8 mouse cellular contexts compared by ENCODE assay signal in genomic region chr14:73441951-73442716, GRCm38 (mm10). TPM values are rescaled to one million over a fixed set of nuclear protein-coding genes. Genes with fewer than 3 reads are reported as not detected.
A peak's percentile ranks its signal among the peaks of the same experiment; 100 is the strongest.
DNase-seq lines count a peak whose midpoint lies in the region; ATAC-seq and TF ChIP-seq lines count a peak whose summit lies in the region.

No protein-coding gene starts in this region.

- peak; percentile 40 to 61 for DNase-seq in heart, adult 2 months
- no peak for DNase-seq in left cerebral cortex, adult 2 months (ENCODE audit: extremely low spot score in 1 of 2, low spot score in 2 of 2)
- DNase-seq in embryo, embryonic 9.5 days (ENCODE audit: extremely low spot score): no peak

- TF ChIP-seq POLR2A in heart, adult 2 months (IDR thresholded peaks at IDR 0.05; ENCODE audit: insufficient read depth, low read depth, low read length): no peak
- no peak for TF ChIP-seq POLR2A in bone marrow macrophage, adult 2 months (IDR thresholded peaks at IDR 0.05; ENCODE audit: borderline replicate concordance, low read depth, low read length)
- peak; percentile 28 for TF ChIP-seq POLR2A in myocyte (IDR thresholded peaks at IDR 0.05; ENCODE audit: insufficient read length, low read depth)

- H3K27me3 ChIP-seq in heart, adult 2 months (ENCODE audit: control insufficient read depth, insufficient read depth, low read length): no peaks in the 10 kb centered on the region
- no peaks in the 10 kb centered on the region for H3K27me3 ChIP-seq in heart, embryonic 12.5 days (replicated peaks)
- H3K27me3 ChIP-seq in kidney, embryonic 16.5 days (ENCODE audit: insufficient read depth, low read length): no peaks in the 10 kb centered on the region
- no peaks in the 10 kb centered on the region for H3K27me3 ChIP-seq in myocyte (ENCODE audit: control insufficient read depth, insufficient read depth, insufficient read length)

- WGBS in heart, adult 2 months: 55% methylated on average over 7 of the region's 7 CpGs
- 62% methylated on average over 7 of the region's 7 CpGs for WGBS in heart, embryonic 12.5 days
- WGBS in kidney, embryonic 16.5 days: 53% methylated on average over 7 of the region's 7 CpGs

- H3K4me3 ChIP-seq in heart, adult 2 months: no peak overlapping the region
- H3K4me3 ChIP-seq in heart, embryonic 12.5 days: no peak overlapping the region
- H3K4me3 ChIP-seq in bone marrow macrophage, adult 2 months (ENCODE audit: insufficient read depth, low read length): no peak overlapping the region
- H3K4me3 ChIP-seq in kidney, embryonic 16.5 days (ENCODE audit: low read length): no peak overlapping the region
- no peak overlapping the region for H3K4me3 ChIP-seq in myocyte
- H3K4me3 ChIP-seq in left cerebral cortex, adult 2 months: no peak overlapping the region

- no peak overlapping the region for H3K9ac ChIP-seq in heart, adult 2 months (ENCODE audit: low read depth, low read length)
- H3K9ac ChIP-seq in heart, embryonic 12.5 days: no peak overlapping the region
- H3K9ac ChIP-seq in kidney, embryonic 16.5 days (replicated peaks; ENCODE audit: low read length): no peak overlapping the region

- TF ChIP-seq EP300 in heart, adult 2 months (IDR thresholded peaks at IDR 0.05; ENCODE audit: insufficient read depth, low read depth, low read length): no peak

- no peak for ATAC-seq in heart, embryonic 12.5 days (ENCODE audit: insufficient number of reproducible peaks, low FRiP score)
- ATAC-seq in kidney, embryonic 16.5 days (ENCODE audit: low FRiP score, low TSS enrichment): peak; percentile 62; the same call in 1 of the 2 replicates
- no peak for ATAC-seq in erythroid progenitor cell, adult 5-6 weeks (replicated peaks; ENCODE audit: low FRiP score, poor library complexity, severe bottlenecking)

- intact Hi-C loops in heart, adult 2 months (cut with DNase I): no loop called here
- intact Hi-C loops in left cerebral cortex, adult 2 months (cut with DNase I): no loop called here

- no peaks in the 10 kb centered on the region for H3K36me3 ChIP-seq in heart, adult 2 months (ENCODE audit: control insufficient read depth, insufficient read depth, low read length)
- H3K36me3 ChIP-seq in heart, embryonic 12.5 days: no peaks in the 10 kb centered on the region
- H3K36me3 ChIP-seq in kidney, embryonic 16.5 days (ENCODE audit: insufficient read depth, low read length): no peaks in the 10 kb centered on the region
- H3K36me3 ChIP-seq in myocyte (ENCODE audit: control insufficient read depth, insufficient read depth): no peaks in the 10 kb centered on the region

- H3K9me3 ChIP-seq in heart, embryonic 12.5 days (replicated peaks): no peaks in the 10 kb centered on the region
- H3K9me3 ChIP-seq in kidney, embryonic 16.5 days (ENCODE audit: low read length): no peaks in the 10 kb centered on the region

- H3K4me1 ChIP-seq in heart, adult 2 months (ENCODE audit: control insufficient read depth, insufficient read depth, low read length): peaks cover 3% of the 10 kb centered on the region; the same call in 1 of the 2 replicates
- H3K4me1 ChIP-seq in heart, embryonic 12.5 days (replicated peaks): 0 out of 2 replicates have a peak, but pooled peaks cover 8% of the 10 kb centered on the region
- peaks cover 46% of the 10 kb centered on the region for H3K4me1 ChIP-seq in bone marrow macrophage, adult 2 months (ENCODE audit: control insufficient read depth, insufficient read depth, low read length)
- H3K4me1 ChIP-seq in kidney, embryonic 16.5 days (ENCODE audit: insufficient read depth, low read length): peaks cover 21% of the 10 kb centered on the region

- no peak overlapping the region for H3ac ChIP-seq in myocyte (ENCODE audit: control insufficient read depth, insufficient read length)

- H3K79me2 ChIP-seq in heart, adult 2 months (replicated peaks; ENCODE audit: control insufficient read depth, insufficient read depth, low read length): no peaks in the 10 kb centered on the region
- H3K79me2 ChIP-seq in myocyte (ENCODE audit: control insufficient read depth, insufficient read depth): no peaks in the 10 kb centered on the region

- TF ChIP-seq CTCF in heart, adult 2 months (IDR thresholded peaks at IDR 0.05): no peak
- no peak for TF ChIP-seq CTCF in bone marrow macrophage, adult 2 months (IDR thresholded peaks at IDR 0.05; ENCODE audit: low read depth, low read length)
- TF ChIP-seq CTCF in left cerebral cortex, adult 2 months (IDR thresholded peaks at IDR 0.05): no peak

- no peak overlapping the region for H3K4me2 ChIP-seq in heart, embryonic 12.5 days
- no peak overlapping the region for H3K4me2 ChIP-seq in kidney, embryonic 16.5 days (replicated peaks; ENCODE audit: low read depth, low read length)
- peak overlapping the region; percentile 86 for H3K4me2 ChIP-seq in myocyte (ENCODE audit: low read depth)

- H3K27ac ChIP-seq in heart, adult 2 months: no peak overlapping the region
- H3K27ac ChIP-seq in heart, embryonic 12.5 days (ENCODE audit: poor library complexity, severe bottlenecking): no peak overlapping the region
- H3K27ac ChIP-seq in bone marrow macrophage, adult 2 months (ENCODE audit: insufficient read depth, low read depth, low read length): peak overlapping the region; percentile 91
- peak overlapping the region; percentile 68; the same call in 1 of the 2 replicates for H3K27ac ChIP-seq in kidney, embryonic 16.5 days (ENCODE audit: low read length)
- H3K27ac ChIP-seq in left cerebral cortex, adult 2 months: no peak overlapping the region

TF ChIP-seq in myocyte, 11 proteins besides CTCF, POLR2A, EP300 and RAD21:
- TF ChIP-seq USF1 (IDR thresholded peaks at IDR 0.05; ENCODE audit: low read depth) (peak; percentile 89), TCF3 (IDR thresholded peaks at IDR 0.05; ENCODE audit: insufficient read length, low read depth) (peak; percentile 43), SRF (IDR thresholded peaks at IDR 0.05; ENCODE audit: control insufficient read depth, insufficient read length, low read depth) (no peak), MYOD1 (IDR thresholded peaks at IDR 0.05; ENCODE audit: control insufficient read depth in 1 of 3, insufficient read length in 2 of 3, low read depth in 2 of 3) (peak; percentile 71 to 79 (median 78)), E2F4 (IDR thresholded peaks at IDR 0.05; ENCODE audit: insufficient read depth) (no peak), TCF12 (IDR thresholded peaks at IDR 0.05; ENCODE audit: insufficient read depth, poor library complexity, severe bottlenecking) (peak; percentile 95), POLR2AphosphoS2 (IDR thresholded peaks at IDR 0.05; ENCODE audit: insufficient read length, low read depth) (peak; percentile 30), MYOG (IDR thresholded peaks at IDR 0.05; ENCODE audit: control insufficient read depth in 1 of 3, insufficient read depth in 1 of 3, insufficient read length in 2 of 3, low read depth in 2 of 3) (peak in 2 of 3 experiments; percentile 82 to 86), MAX (IDR thresholded peaks at IDR 0.05; ENCODE audit: low read depth) (no peak), REST (IDR thresholded peaks at IDR 0.05; ENCODE audit: insufficient read depth, insufficient read length) (no peak), CEBPB (IDR thresholded peaks at IDR 0.05; ENCODE audit: insufficient read depth, poor library complexity, severe bottlenecking) (peak; percentile 68; the same call in 1 of the 2 replicates)

RNA-seq across cellular contexts. Expression of gene Itm2b, which starts 57.0 kb away (rescaled TPM):
- total RNA-seq in heart, adult 2 months (2021): 100 to 1,000 TPM; 724 to 814 TPM
- 771 and 1,125 TPM in 2 replicates for polyA plus RNA-seq in heart, adult 2 months (2012; rRNA removed)
- 642 and 652 TPM in 2 replicates for polyA plus RNA-seq in heart, embryonic 12.5 days (2016; fragmentation: Nextera tagmentation; extraction: Ambion mirVana)
- polyA plus RNA-seq in bone marrow macrophage, adult 2 months (2012; ENCODE audit: insufficient read depth, insufficient read length, missing spikeins): 6,453 and 6,469 TPM in 2 replicates
- polyA plus RNA-seq in kidney, embryonic 16.5 days (2015; fragmentation: Nextera tagmentation; extraction: Ambion mirVana): 1,091 and 1,137 TPM in 2 replicates
- polyA plus RNA-seq in myocyte (2012; fragmentation: generic; extraction: Trizol): 530 TPM
- 559 and 848 TPM in 2 replicates for total RNA-seq in erythroid progenitor cell, adult 5-6 weeks (2015; ENCODE audit: low replicate concordance)
- 487 and 545 TPM in 2 replicates for total RNA-seq in erythroid progenitor cell, adult 5-6 weeks (2017; ENCODE audit: low replicate concordance)
- total RNA-seq in left cerebral cortex, adult 2 months (2021): 100 to 1,000 TPM; 721 to 748 TPM

Comparison
In these comparisons a context has a peak if more than half of its experiments do, and no peak if none do; other contexts are left out.
1. DNase-seq: peak in heart, adult 2 months (2 of 2); none in left cerebral cortex, adult 2 months (0 of 2) and embryo, embryonic 9.5 days (single experiment).
2. H3K27ac ChIP-seq: peak in bone marrow macrophage, adult 2 months (single experiment) and kidney, embryonic 16.5 days (single experiment); none in heart, adult 2 months (single experiment), heart, embryonic 12.5 days (single experiment) and left cerebral cortex, adult 2 months (single experiment).